Mouse (Mus musculus) heart, adult 2 months (tissue): ENCODE measurements at regions not wholly inside any gene's neighbourhood (a gene's known extent, or its start where the extent isn't known, plus 50 kb on each side); places are given as distances from the start of the nearest gene placed in this dataset.

Source experiments
- DNase-seq, 2 experiments: peaks; one replicate each; pipeline ENCODE4 v3.0.0; 2021
- H3K27ac ChIP-seq: fragments of 200-600 bp; 2 replicates; pipeline ENCODE4 v1.8.1; 2022
- H3K27me3 ChIP-seq: fragments of 200-500 bp; 2 replicates; pipeline ENCODE4 v1.6.1; 2012; ENCODE audit warnings: mild to moderate bottlenecking, low read length, inconsistent platforms, mixed read lengths; ENCODE audit not compliant: control insufficient read depth, insufficient read depth
- H3K36me3 ChIP-seq: fragments of 200-500 bp; 2 replicates; pipeline ENCODE4 v1.6.1; 2012; ENCODE audit warnings: low read length, inconsistent platforms; ENCODE audit not compliant: control insufficient read depth, insufficient read depth
- H3K4me1 ChIP-seq: fragments of 200-500 bp; 2 replicates; pipeline ENCODE4 v1.6.1; 2011; ENCODE audit warnings: low read length; ENCODE audit not compliant: control insufficient read depth, insufficient read depth
- H3K4me3 ChIP-seq: fragments of 200-600 bp; 2 replicates; pipeline ENCODE4 v1.8.1; 2022
- H3K79me2 ChIP-seq: fragments of 200-500 bp; replicated peaks from 2 replicates; pipeline ENCODE4 v1.6.1; 2012; ENCODE audit warnings: mild to moderate bottlenecking, inconsistent platforms, low read length, moderate library complexity, mixed read lengths; ENCODE audit not compliant: control insufficient read depth, insufficient read depth
- H3K9ac ChIP-seq: fragments of 200-500 bp; 2 replicates; pipeline ENCODE4 v1.6.1; 2012; ENCODE audit warnings: low read depth, mild to moderate bottlenecking, control low read depth, inconsistent platforms, low read length, mixed read lengths
- CTCF ChIP-seq: fragments of 200-600 bp; IDR thresholded peaks from 2 replicates; pipeline ENCODE4 v1.8.1; 2022; ENCODE audit warnings: antibody characterized with exemption, mild to moderate bottlenecking, moderate library complexity
- EP300 ChIP-seq: fragments of 200-500 bp; IDR thresholded peaks from 2 replicates; pipeline ENCODE4 v1.6.1; 2011; ENCODE audit warnings: low read depth, low read length, control low read depth; ENCODE audit not compliant: insufficient read depth
- POLR2A ChIP-seq: fragments of 200-500 bp; IDR thresholded peaks from 2 replicates; pipeline ENCODE4 v1.6.1; 2011; ENCODE audit warnings: mild to moderate bottlenecking, low read depth, low read length, control low read depth; ENCODE audit not compliant: insufficient read depth
- WGBS: fragments of 180-500 bp; shearing (Covaris S2); methylation state at CpG from one replicate; pipeline ENCODE4 v1.1.7; 2018; 5-methylcytosine and 5-hydroxymethylcytosine counted together
- intact Hi-C: fragments of 180-260 bp; cut with DNase I; formaldehyde crosslinking; loops from one replicate; pipeline ENCODE4 v1.15.1; 2025

DNA sequence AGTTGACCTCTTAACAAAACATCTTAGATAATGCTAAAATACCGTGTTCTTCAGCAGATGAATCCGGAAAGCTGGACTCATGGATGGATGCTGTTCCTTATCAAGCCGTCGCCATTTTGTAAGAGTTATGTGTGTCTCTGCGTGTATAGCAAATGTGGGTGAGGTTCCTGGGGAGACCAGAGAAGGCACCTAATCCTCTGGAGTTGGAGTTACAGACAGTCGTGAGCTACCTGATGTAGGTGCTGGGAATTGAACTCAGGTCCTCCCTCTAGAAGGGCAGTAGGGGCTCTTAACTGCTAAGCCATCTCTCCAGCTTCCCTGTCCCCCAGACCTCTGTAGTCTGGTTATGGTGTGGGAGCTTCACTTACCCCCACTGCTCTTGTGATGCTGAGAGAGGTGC is 84.4 kb upstream of the Psmd7 start:
- no peak overlapping the region for H3K27ac ChIP-seq
- H3K9ac ChIP-seq: no peak overlapping the region
- no peaks in the 10 kb centered on the region for H3K36me3 ChIP-seq
- H3K79me2 ChIP-seq: no peaks in the 10 kb centered on the region
- no peak overlapping the region for H3K4me3 ChIP-seq
- TF ChIP-seq POLR2A (no peak), EP300 (no peak), CTCF (no peak)
- no peak for DNase-seq
- intact Hi-C loops: no loop called here
- H3K4me1 ChIP-seq: no peaks in the 10 kb centered on the region
- H3K27me3 ChIP-seq: no peaks in the 10 kb centered on the region
- WGBS: 82% methylated on average over 6 of the region's 6 CpGs

GRCm38 (mm10) chr8:107682066-107682465 is 93.8 kb upstream of the Psmd7 start:
- H3K27me3 ChIP-seq: 0 out of 2 replicates have a peak, but pooled peaks cover 2% of the 10 kb centered on the region
- no peak for DNase-seq
- intact Hi-C loops: no loop called here
- H3K4me3 ChIP-seq: no peak overlapping the region
- no peak overlapping the region for H3K9ac ChIP-seq
- H3K79me2 ChIP-seq: no peaks in the 10 kb centered on the region
- no peak overlapping the region for H3K27ac ChIP-seq
- WGBS: 89% methylated on average over 11 of the region's 11 CpGs
- no peak for TF ChIP-seq CTCF
- no peak for TF ChIP-seq POLR2A
- TF ChIP-seq EP300: no peak
- H3K4me1 ChIP-seq: no peaks in the 10 kb centered on the region
- H3K36me3 ChIP-seq: no peaks in the 10 kb centered on the region

DNA sequence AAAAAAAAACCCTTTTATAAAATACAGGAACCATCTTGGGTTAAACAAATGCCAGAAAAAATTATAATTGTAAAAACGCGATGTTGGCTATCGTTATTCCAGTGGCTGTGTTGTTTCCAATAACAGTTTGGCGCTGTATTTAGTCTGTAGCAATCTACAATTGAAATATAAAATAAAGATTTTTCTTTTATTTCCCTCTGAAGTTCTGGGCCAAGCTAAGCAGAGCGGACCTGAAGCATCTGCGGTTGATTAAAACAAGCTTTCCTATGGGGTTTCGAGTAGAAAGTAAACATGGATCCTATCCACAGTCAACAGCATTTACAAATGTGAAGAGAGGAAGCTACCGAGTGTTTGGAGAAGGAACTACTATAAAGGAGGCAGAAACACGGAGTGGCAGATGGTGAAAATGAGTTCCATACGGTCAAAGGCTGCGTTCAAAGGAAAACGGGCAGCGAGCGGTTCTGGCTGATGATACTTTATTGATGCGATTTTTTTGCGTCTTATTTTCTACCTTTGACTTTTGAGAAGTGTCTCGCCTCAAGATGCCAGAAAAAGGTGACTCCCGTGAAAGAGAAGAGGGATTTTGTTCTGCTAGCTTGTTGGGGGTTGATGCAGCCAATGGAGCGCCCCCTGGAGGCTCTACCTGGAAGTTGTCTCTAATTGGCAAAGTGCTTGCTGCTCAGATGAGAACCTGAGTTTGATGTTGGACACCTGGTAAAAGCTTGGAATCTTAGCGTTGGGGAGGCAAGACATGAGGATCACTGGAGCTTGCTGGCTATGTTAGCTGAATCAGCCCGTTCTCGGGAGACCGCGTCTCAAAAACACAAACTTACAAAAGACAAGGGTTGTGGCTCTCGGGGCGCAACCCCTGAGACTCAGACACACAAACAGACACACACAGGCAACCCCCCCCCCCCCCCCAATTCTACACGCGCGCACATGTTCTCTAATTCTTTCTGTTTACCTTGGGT is 96.7 kb upstream of the Psmd7 start:
- Histone ChIP-seq H3K36me3 (no peaks in the 10 kb centered on the region), H3K4me3 (no peak overlapping the region), H3K79me2 (no peaks in the 10 kb centered on the region), H3K27me3 (no peaks in the 10 kb centered on the region), H3K9ac (no peak overlapping the region), H3K4me1 (no peaks in the 10 kb centered on the region), H3K27ac (no peak overlapping the region)
- intact Hi-C loops: no loop called here
- 60% methylated on average over 29 of the region's 29 CpGs for WGBS
- peak in 1 of 2 experiments; percentile 20 for DNase-seq
- TF ChIP-seq CTCF (peak; percentile 63), EP300 (no peak)

- WGBS: 71% methylated on average over 5 of the region's 5 CpGs
- TF ChIP-seq CTCF: no peak
- TF ChIP-seq POLR2A: no peak
- TF ChIP-seq EP300: no peak
- H3K27ac ChIP-seq: no peak overlapping the region
- no peak overlapping the region for H3K9ac ChIP-seq
- H3K27me3 ChIP-seq: no peaks in the 10 kb centered on the region
- H3K4me3 ChIP-seq: no peak overlapping the region
- H3K36me3 ChIP-seq: no peaks in the 10 kb centered on the region
- no peak for DNase-seq
- intact Hi-C loops: no loop called here
- no peaks in the 10 kb centered on the region for H3K79me2 ChIP-seq
- no peaks in the 10 kb centered on the region for H3K4me1 ChIP-seq
These were observed 98.7 kb upstream of the Psmd7 start for GRCm38 (mm10) chr8:107686936-107687335.

DNA sequence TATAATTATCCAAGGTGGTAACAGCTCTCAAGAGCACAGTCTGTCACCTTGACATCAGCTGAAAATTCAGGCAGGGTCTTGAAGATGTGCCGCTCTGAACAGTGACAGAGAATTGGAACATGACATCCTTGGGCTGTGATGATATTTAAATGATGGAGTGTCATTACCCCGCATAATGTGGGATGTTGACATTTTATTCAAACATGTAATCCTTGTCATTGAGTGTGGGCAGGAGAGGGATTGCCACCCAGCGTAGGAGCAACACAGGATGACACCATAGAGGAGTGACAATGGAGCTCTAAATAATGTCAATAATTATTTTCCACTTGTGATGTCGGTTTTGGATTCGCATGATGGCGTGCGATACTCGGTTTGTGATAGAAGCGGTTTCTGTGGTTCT is 99.3 kb upstream of the Psmd7 start:
- Histone ChIP-seq H3K36me3 (no peaks in the 10 kb centered on the region), H3K27ac (no peak overlapping the region), H3K4me3 (no peak overlapping the region), H3K79me2 (no peaks in the 10 kb centered on the region), H3K27me3 (no peaks in the 10 kb centered on the region), H3K4me1 (no peaks in the 10 kb centered on the region), H3K9ac (no peak overlapping the region)
- DNase-seq: no peak
- TF ChIP-seq POLR2A (no peak), EP300 (no peak), CTCF (no peak)
- intact Hi-C loops: no loop called here
- 89% methylated on average over 9 of the region's 9 CpGs for WGBS

GRCm38 (mm10) chr8:107689020-107689419 is 100.8 kb upstream of the Psmd7 start:
- Histone ChIP-seq H3K4me3 (no peak overlapping the region), H3K79me2 (no peaks in the 10 kb centered on the region), H3K27ac (no peak overlapping the region), H3K4me1 (no peaks in the 10 kb centered on the region), H3K36me3 (no peaks in the 10 kb centered on the region), H3K9ac (no peak overlapping the region), H3K27me3 (no peaks in the 10 kb centered on the region)
- intact Hi-C loops: no loop called here
- TF ChIP-seq EP300: no peak
- TF ChIP-seq CTCF: no peak
- TF ChIP-seq POLR2A: no peak
- WGBS: 89% methylated on average over 10 of the region's 10 CpGs
- no peak for DNase-seq
